Mouse (Mus musculus) R1 (cell line): ENCODE results near the gene Spon1.
A peak's percentile ranks its signal among the peaks of the same experiment; 100 is the strongest.

Experiments used
- DNase-seq: peaks from one replicate; pipeline ENCODE4 v3.0.0-alpha.2; 2018; ENCODE audit warnings: low read depth, low spot score

Spon1 gene

GRCm38 (mm10) chr7:113778546-113778945, 12.7 kb downstream of the Spon1 start:
- no peak for DNase-seq

DNA sequence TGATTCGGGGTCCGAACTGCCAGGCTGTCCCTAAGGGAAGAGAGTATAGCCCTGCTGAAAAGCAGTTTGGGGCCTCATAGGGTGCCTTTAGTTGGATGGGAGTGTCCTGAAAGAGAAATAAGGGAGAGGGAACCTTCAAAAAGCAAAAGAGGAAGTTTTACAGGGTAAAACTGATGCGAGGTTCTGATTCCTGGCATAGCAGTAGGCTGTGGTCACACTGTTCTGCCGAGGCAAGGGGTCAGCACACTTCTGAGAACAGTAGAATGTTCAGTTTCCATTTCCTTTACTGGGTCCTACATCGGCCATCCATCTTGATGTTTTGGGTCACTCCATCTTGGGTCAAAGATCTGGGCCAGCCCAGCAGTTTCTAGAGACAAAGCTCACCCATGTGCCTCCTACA, 14.5 kb downstream of the Spon1 start:
- no peak for DNase-seq

GRCm38 (mm10) chr7:113791991-113792390, 26.2 kb downstream of the Spon1 start:
- DNase-seq, result no peak

GRCm38 (mm10) chr7:113792871-113793270, 27.1 kb downstream of the Spon1 start:
- DNase-seq, result no peak

DNA sequence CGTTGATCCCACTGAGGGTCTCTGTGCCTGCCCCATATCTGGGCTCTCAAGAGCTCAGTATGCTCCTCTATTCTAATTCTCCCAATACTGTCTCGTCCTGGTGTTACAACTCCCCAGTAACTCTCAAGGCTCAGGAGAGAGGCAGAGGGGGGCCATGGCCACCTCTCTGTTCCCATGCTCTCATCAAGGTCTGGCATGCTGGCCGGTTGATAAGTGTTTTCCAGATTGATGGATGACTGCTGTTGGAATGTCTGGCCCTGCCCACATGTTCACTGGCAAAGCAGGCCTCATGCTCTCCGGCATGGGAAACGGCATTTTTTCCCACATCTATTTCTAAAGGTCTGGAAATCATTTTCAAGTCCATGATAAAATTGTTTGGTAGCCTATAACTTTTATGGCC, 29.4 kb downstream of the Spon1 start:
- DNase-seq, result no peak

DNA sequence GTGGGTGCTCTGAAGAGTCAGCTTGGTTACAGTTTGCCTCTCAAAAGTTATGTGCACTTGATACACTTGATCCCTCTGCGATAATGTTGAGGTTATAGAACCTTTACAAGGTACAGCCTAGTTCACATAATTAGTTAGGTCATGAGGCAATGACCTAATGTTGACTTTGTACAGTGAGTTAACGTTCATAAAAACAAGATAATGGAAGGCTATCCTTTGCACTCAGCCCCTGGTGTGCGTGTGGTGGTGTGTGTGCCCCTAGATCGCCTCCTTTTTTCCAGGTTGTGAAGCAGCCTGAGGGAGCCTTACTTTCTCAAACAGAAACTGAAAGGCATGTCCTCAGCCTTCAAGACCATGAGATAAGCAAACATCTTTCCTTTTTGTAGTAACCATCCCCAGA, 31.3 kb downstream of the Spon1 start:
- DNase-seq, result no peak

GRCm38 (mm10) chr7:113798605-113799255, 32.9 kb downstream of the Spon1 start:
- no peak for DNase-seq

DNA sequence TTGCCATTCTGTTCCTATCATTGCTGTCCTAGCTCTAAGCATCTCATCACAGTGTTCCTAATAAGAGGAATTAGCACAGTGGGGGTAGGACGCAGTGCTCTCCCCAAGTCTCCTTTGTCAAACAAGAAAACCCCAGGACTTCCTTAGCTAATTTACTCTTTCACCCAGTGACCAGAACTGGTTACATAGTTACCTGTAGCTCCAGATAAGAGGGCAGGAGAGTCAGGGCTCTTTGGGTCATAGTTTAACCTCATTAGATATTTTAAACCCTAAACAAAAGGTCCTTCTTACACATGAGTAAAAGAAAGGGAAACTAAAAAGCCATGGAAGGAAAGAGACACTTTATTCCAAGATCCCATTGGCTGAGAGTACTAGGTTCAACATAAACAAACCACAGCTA, 44.0 kb downstream of the Spon1 start:
- DNase-seq, result no peak

DNA sequence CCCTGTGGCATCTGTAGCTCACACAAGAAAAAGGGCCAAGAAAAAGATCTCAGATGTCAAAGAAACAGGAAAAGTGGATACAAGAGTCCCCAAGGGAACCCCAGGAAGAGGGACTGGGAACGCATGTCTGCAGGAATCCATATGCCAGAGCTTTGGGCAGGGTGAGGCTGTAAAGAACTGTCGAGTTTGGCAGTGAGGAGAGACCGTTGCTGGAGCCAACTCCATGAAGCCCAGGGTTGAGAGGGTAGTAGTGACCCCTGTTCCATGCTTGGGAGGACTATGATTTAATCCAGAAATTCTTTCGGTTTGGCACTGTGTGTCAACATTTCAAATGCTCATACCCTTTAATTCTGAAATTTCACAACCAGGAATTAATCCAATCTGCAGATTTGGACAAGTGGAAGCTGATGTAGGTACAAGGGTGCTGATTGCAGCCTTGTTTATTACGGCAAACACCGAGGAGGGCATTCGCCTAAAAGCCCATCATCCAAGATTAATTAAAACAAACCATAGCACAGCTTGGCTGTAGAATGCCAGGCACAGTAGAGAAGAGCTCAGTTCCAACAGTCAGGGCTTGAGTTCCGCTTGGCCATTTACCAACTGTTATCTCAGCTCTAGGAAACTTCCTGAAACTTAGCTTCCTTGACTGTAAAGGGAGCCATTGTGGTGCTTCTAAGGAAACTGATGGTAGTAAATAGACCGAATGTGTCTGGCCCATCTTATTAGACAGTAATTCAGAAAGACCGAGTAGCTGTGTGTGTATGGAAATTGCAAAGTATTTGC, 45.8 kb downstream of the Spon1 start:
- no peak for DNase-seq

GRCm38 (mm10) chr7:113814101-113814779, 48.4 kb downstream of the Spon1 start:
- DNase-seq, result peak; percentile 24

DNA sequence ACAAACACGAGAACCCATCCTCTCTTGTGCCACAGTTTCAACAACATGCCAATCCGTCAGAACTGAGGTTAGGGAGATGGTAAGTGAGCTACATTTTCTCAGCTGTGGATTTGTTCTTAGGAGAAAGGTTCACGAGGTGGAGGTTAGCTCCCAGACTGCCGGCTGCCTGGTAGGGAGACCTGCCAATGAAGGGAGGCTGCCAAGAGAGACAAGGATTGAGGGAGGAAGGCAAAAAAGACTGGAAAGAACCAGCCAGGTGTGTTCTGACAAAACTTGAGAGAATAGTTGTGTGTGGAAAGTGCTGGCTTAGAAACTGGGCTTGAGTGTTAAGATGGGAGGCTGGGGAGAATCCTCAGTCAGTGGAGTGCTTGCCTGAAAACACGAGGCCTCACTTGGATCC, 49.9 kb downstream of the Spon1 start:
- no peak for DNase-seq

DNA sequence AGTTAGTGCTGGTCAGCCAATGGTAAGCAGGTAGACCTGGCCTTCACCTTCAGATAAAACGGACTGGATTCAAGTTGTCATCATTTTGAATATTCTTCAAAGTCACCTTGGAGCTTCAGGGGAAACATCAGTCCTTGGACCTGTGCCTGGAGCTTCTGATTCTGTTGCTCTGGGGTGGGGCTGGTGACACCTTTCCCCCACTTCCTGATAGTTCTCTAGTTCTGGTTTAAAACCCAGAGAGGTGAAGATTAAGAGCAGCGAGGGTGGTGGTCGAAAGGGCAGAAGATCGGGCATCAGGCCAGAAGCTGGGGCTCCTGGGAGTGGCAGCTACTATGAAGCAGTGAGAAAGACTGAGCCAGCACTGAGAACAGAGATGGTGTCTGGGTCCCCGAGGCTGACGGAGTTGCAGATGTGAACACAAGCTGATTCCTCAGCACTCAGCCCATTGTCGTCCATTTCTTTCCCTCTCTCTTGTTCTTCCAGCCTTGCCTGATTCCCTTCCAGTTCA, 51.1 kb downstream of the Spon1 start:
- no peak for DNase-seq

- no peak for DNase-seq
Measured at GRCm38 (mm10) chr7:113818116-113818515, 52.3 kb downstream of the Spon1 start.

- DNase-seq, result no peak
Measured at GRCm38 (mm10) chr7:113820213-113820612, 54.4 kb downstream of the Spon1 start.

DNA sequence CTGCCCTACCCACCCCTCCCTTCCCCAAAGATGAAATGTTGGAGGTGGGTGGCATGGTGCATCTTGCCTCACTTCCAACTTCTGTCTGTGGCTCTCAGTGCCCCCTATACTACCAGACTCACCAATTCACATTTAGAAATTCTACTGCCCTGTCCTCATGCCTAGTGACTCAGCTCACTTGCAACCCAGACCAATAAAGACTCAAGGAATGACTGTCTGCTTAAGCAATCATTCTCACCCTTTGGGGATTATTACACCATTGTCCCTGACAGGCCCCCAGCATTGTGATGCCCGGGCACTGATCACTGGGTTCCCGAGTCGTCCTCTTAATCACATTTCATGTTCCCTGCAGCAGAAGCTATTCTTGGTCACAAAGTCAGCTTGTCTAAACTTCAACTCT, 57.2 kb downstream of the Spon1 start:
- no peak for DNase-seq

GRCm38 (mm10) chr7:113824651-113825050, 58.9 kb downstream of the Spon1 start:
- no peak for DNase-seq

GRCm38 (mm10) chr7:113825498-113826205, 59.9 kb downstream of the Spon1 start:
- DNase-seq, result no peak

- peak; percentile 70 for DNase-seq
Measured at GRCm38 (mm10) chr7:113826510-113826909, 60.7 kb downstream of the Spon1 start.

DNA sequence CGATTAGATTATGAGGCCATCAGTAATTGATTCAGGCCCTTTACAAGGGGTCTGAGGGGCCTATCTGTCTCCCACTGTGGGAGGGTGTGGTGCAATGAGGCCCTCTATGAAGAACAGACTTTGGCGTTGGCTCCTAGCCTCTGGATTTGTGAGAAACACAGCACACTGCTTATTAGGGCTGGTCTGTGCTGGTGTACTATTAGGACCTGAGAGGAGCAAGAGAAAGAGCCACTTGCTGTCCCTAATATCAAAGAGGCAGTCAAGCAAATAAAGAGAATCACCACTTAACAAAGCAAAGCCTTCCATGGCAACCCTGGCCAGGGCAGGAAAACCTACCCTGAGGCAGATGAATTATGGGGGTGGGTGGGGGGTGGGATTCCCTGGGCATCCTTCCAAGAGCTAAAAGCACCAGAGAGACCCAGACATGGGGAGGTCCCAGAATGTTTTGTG, 62.3 kb downstream of the Spon1 start:
- no peak for DNase-seq

DNA sequence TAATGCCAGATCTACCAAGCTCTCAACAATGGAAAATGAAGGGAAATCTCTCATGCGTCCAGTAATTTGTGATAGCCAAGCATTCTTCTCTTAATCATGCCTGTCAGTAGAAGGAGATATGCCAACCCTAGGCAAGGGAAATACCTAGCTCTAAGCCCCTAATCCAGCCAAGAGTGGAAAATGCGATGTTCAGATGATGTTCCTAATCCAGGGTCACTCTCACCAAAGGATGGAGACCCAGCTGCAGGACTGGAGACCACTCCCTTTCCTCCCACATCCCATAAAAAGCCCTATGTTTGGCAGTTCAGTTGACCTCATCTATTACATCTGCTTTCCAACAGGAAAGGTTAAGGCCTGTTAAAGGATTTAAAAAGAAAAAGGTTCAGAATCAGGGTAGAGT, 62.8 kb downstream of the Spon1 start:
- peak; percentile 72 for DNase-seq

DNA sequence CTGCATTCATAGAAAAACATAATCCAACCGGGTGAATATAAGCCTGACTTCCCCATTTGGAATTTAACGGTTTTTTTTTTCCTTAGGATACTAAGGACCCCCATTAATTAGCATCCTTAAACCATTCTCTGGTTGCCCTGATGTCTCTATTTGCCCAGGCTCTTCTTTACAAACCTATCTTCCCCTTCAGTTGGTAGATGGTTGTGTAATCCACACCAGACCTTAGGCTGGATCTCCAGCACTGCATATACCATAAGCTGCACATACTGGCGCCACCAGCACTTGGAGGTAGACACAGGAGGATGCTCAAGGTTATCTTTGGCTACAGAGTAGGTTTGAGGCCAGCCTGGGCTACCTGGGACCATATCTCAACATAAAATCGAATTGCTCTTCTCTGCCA, 71.4 kb downstream of the Spon1 start:
- DNase-seq, result no peak

DNA sequence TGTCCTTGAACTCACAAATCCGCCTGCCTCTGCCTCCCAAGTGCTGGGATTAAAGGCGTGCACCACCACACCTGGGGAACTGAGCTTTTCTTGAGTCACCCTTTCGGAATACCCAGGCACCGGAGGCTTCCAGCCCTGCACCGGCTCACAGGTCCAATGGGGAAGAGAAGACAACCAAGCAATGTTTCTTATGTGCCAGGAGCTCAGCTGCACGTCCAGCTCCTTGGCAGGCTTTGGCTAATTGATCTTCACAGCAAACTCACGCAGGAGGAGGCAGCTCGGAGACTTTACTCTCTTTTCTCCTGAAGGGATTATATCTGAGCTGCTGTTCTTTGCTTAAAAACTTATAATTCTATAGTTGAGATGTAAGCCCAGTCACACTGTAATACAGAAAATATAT, 73.6 kb downstream of the Spon1 start:
- DNase-seq, result no peak
